Mouse (Mus musculus): ENCODE results near the gene Lurap1l.

Lurap1l gene

DNA sequence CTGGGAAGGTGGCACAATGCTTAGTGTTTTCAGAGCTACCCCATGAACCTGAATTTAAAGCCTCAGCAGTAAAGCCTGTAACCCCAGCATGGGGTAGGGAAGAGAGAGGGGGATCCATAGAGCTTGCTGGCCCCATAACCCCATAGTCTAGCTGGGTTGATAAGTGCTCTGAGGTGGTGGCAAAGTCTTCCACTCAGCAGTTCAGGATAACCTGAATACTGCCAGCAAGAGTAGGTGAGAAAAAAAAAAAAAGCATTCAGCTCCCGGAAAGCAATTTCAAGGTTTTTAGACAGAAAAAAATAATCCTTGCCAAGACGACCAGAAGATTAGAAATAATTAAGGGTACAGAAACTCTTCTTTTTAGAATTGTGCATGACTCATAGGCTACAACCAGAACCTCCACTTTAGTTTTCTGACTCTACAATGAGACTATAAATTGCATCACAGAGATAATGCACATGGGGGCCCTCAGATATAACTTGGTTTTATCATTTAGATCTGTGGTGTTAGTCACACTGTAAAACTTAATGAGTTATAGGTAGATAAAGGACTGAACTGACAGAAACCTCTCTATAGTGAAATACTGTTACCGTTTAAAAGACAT, 8.2 kb downstream of the Lurap1l start:
- DNase-seq, result no peak

DNA sequence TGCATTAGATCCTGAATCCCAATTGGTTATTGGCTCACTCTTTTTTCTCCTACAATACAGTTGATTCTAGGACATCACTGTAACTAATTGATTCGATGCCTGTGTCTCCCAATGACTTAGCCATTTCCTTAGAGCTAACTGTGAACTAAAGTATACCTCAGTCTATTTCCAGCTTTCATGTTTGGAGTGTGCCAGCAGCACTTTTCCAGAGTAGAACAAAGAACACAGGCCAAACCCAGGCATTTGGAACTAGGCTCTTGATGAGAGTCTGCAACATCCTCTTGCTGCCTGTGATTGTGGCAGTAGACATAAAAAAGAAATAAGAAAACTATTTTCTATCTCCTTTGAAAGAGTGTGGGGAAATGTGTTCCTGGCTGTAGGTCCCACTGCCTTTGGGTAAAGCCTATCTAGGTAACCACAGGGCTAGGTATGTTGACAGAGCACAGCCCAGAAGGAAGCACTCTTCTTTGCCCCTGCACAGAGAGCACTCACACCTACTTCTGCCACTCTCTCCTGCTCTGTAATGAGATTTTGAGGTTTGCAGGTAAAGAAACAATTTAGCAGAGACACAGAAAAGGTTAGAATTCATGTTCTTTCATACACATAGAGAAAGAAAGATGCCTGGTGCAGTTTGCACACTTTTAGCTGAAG, 8.9 kb downstream of the Lurap1l start:
- no peak for DNase-seq

DNA sequence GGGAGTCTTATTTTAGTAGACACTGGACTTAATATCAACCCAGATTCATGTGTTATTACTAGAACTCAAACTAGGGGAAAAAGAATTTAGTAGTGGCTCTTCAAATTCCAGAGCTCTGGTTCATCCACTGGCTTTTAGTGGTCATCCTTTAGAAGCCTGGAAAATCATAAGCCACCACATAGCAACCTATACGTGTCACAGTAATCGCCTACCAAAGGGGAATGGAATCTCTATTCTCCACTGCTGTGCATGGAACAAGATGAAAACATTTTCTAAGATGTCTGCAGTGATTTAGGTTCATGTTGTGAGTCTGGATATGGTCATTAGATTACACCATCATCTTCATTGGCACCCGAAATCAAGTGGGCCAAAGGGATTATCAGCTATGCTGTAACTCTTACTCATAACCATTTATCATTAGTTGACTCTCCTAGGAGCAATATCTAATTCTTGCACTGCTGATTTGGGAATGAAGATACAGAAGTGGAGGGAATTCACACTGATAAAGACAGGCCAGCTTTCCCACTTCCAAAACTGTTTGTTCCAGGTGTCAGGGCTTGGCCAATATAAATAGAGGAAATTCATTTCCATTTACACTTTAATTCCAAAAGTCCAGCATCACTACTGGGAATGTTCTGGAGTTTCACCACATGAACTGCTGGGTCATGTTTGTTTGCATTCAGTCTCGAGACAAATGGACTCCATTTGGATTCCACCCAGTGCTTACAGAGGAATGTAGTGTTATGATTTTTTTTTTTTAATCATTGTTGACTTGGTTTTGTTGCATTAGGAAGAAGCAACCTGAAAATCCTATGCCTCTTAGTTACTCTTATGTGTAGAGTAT, 11.4 kb downstream of the Lurap1l start:
- DNase-seq, result no peak

DNA sequence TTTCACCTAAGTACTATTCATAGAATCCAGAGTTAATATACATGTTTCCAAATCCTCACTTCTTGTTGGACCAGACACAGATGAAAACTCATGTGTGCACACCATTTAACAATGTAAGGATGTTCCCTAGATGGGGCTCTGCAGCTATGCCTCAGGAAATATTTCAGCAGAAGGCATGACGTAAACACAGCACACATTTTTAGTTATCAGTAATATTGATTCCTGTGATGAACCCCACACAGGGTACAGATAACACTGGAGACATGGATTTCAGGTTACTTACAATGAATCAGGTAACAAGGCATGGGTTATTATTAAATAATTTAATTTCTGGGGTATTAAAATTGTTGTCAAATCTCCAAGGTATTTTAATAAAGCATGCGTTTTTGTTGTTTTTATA, 12.2 kb downstream of the Lurap1l start:
- no peak for DNase-seq

DNA sequence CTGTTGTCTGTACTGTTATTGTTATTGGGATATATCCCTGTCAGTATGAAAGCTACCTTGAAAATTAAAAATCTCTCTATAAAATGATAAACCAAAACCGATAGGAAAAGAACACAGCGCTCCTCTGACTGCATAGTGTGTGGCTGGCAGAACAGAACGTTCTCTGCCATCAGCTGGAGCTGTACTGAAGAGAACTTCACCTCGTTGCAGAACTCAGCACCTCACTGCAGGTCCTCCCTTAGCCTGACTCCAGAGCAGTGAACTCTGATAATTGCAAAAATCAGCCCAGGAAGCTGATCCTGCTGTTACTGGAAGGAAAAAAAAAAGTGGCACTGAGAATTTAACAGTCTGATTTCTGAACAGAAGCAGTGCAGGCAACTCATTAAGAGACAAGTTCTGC, 14.4 kb downstream of the Lurap1l start:
- DNase-seq, result no peak

DNA sequence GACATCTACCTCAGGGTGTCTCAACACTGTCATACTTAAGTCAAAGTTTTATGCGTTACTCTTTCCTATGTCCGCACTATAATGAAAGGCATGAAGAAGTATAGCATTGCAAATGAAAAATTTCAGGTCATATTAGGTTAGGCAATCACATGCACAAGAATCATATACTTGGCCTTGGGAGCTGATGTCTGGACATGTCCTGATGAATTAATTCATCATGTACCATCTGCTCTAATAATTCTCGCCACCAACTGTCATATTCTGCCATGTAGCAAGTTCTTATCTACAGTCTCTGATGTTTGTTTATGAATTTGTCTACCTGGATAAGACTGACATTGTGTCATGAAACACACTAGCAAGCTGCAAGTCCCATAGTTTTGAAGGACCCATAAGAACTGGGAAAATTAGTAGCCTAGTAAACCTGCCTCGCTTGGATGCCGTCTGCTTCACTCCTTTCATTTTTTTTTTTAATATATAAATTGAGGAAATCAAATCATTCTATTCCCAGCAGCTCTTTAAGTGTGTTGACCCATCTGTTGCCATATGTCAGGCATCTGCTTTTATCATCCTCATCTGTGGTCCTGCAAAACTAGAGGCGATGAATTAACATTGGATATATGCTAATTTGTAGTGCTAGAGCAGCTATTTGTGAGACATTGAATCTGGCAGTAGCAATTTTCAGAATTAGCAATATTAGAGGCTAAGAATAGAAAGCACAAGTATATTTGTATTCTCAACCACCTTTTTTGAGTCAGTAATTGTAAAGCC, 15.5 kb downstream of the Lurap1l start:
- no peak for DNase-seq

DNA sequence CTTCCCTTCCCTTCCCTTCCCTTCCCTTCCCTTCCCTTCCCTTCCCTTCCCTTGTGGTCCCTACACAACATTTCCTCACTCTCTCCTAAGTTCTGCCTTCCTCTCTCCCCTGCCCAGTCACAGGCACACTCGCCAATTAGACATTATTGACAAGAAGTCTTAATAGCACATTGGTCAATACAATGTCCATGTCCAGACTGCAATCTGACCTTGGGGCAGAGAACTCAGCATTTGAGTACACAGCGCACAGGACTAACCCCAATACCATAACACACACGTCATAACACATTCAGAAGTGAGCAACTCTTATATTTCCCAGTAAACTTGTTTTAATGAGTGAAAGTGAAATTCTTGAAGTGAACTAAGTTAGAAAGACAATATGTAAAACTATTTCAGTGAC, 24.3 kb downstream of the Lurap1l start:
- DNase-seq, result no peak

DNA sequence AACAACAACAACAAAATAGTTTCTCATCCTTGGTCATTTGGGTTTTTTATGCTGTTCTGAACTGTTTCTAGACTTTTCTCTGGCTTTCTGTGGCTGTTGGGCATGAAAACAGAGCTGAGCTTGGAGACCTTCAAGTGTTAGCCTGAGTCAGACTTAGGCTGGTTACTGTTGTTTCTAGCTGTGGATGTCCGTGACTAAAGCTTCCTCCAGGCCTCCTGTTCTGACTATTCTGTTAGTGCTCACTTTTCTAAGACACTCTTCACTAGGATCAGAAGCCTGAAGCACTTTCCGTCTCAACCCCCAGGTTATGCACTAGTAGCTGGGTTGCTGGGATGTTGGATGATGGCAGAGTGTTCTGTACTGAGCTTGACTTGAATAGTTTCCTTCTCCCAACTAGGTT, 28.7 kb downstream of the Lurap1l start:
- DNase-seq, result no peak

DNA sequence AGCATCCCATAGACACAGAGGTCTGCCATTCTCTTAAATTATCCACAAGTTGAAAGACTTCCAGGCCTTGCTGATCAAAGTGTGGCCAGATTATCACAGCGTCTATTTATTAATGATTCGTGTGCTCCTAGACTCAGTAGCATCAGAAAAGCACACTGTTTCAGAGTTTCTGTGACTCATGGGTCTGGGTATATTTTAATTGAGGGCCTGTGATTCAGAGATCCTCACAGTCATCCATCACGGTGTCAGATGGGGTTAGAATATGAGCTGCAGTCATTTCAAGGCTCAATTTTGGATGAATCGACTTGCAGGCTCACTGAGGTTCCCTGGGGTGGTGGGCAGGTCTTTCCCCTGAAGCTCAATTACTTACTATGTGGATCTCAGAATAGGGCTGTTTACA, 30.5 kb downstream of the Lurap1l start:
- DNase-seq, result no peak

DNA sequence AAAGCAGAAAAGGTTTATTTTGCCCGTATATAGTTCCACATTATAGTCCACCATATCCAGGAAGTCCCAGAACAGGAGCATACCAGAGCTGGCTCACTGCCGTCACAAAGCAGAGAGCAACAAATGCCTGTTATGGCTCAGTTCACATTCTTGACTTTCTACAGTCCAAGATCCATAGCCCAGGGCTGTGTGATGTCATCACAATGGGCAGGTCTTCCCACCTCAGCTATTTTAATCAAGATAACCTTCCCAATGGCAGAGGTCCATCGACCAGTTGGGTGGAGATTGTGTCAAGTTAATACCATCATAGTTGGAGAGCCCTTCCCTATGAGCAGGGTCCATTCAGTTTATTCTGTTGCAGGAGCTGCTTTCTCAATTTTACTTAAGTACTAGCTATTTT, 31.5 kb downstream of the Lurap1l start:
- no peak for DNase-seq

DNA sequence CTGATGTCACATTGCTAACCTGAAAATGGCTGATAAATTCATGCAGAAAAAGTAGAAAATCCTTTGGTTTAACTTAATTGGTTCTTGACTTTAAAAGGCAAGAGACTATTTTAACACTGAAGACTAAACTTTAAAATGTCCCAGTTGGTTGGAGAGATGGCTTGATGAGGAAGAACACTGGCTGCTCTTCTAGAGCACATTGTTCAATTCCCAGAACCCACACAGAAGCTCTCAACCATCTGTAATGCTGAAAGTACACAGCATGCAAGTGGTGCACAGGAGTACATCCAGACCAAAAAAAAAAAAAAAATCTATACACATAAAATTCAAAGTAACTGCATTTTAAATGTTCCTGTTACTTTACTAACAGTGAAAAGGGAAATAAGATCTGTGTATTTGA, 34.2 kb downstream of the Lurap1l start:
- DNase-seq, result no peak

DNA sequence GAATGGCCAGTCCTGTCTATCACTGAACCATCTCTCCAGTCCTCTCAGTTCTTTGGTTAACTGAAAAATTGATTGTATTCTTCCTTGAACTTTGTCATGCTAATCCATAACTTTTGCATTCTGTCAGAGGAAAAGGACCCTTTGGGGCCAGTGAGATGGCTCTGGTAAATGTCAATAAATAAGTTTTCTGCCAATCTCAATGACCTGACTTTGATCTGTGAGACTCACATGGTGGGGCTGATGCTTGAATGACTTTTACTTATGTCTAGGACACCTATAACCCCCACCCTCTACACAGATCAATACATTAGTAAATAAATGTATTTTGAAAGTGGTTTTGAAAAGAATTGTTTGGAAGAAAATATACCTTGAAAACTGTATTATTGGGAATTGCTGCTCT, 38.7 kb downstream of the Lurap1l start:
- DNase-seq, result no peak

DNA sequence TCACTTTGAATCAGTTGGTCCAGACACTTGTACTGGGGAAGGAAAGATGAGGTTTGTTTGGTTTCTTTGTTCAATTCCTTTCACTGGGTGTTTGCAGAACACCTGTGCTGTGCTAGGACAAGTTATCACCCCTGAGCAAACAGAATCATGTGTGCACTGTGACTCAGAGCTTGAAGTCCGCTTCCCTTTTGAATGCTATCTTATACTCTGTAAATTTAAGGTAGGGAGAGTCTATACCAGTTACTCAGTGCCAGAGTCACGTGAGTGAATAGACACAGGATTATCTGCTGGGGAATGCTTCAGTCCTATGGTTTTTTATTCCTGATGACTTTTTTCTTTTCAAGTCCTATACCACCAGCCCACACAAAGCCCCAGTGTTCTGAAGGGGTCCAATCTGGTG, 39.3 kb downstream of the Lurap1l start:
- DNase-seq, result no peak

DNA sequence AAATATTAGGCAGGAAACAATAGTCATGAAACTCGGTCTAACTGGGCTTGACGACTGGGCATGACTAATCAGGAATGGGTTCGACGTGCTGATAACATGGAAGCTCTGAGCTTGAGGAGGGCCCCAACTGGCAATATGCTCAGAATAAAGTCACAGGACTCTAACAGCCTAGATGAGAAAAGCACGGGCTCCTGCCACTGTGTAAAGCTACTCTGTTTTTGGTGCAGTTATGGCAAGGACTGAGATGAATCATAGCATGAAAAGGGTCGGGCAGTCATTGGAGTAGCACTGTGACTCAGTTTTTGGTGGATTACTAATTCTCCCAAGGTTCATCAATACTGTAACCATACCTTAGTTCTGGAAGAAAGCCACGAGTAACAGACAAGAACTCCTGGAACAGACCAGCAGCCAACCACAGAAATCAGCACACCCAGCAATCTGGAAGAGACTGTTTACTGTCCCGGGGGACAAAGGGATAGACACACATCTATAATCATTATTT, 39.9 kb downstream of the Lurap1l start:
- no peak for DNase-seq

DNA sequence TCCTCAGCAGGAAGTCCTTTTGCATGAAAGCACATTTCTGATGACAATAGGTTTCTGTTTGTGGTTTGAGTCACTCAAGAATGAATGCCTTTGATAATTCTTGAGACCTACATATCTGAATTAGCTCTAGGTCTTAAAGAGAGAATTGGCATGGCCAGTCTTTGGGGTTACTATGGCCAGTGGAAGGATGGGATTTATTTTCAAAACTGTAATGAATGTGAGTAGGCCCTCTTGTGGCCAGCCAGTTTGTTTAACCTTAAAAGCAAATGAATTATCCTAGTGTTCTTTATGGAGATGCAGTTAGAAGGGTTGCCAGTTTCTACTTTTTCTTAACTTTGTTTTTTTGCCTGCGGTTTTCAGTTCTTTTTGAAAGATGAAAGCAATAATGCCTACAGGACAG, 42.2 kb downstream of the Lurap1l start:
- no peak for DNase-seq

DNA sequence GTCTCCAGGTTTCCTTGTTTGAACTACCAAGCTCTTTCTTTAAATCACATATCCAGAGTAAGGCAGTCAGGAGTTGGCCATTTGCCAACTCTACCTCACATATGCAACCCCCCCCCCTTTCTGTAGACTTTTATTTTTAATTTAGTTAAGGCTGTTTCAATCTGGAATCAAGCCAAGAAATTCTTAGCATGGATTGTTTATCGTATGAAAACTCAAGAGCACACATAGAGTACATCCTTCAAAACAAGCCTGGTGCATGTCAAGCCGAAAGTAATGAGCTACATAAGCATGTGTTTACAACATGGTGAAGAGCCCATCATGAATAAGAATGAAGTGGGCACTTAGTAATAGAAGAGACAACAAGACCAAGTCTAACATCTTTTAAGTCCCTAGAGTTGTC, 45.5 kb downstream of the Lurap1l start:
- no peak for DNase-seq

DNA sequence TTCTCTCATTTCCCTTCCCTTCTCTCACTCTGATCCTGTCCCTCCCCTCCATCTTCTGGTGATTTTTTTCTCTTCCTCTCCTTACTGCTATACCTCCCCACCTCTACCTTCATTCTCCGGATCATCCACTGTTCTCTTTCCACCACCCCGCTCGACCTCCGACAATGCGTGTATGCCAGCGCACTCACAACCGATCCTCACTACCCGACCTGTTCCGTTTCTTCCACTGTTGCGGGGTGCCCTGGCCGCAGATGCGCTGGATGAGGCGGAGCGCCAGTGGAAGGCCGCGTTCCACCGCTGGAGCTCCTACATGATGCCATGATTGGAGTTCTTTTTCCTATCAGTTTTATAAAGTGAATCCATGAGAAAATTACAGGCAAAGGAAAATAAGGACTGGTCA, 57.1 kb downstream of the Lurap1l start:
- DNase-seq, result no peak

DNA sequence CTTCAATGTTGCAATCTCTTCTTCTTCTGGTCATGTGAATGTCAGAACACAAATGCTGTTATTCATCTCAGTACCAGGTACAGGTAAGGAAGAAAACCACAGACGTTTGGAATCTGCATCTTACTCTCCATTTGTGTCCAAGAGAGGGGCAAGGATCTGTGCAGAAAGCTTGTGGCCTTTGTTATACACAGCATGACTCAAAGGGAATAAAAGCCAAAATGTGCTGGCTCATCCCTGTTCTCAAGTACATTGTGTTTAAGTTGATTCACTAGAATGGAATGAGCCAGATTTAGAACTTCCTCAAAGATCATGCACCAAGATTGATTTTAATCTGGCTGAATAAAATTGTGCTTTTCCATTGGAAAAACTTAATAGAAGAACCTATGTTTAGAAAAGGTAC, 61.4 kb downstream of the Lurap1l start:
- DNase-seq, result no peak

DNA sequence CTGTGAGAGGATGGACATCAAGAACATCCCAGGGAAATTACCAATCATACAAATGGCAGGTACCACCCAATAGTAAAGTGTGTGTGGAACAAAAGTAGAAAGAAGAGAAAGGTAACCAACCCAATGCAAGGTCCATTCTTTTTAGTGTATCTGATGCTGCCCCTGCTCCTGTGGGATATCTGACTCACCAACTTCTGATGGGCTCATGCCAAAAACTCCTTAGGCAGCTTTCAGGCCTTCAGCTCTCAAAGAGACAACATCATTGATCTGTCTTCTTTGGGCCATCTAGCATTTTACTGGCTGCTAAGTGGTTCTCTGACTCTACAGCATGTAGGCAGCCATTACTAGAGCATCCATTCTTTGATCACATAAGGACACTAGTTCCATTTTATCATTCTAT, 63.5 kb downstream of the Lurap1l start:
- DNase-seq, result no peak

DNA sequence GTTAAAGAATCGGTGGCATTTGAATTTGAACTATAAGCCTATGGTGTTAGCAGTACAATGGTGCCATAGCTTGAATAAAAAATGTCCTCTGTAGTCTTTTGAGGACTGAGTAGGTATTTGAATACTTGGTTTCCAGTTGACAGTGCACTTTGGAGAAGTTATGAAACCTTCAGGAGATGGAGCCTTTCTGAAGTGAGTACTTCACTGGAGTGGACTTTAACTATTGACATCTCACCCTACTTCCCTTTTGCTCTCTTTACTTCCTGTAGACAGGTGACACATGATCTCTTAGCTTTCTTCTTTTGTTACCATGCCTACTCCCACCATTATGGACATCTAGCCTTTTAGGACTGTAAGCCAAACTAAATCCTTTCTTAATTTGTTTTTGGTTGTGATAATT, 80.4 kb downstream of the Lurap1l start:
- no peak for DNase-seq

DNA sequence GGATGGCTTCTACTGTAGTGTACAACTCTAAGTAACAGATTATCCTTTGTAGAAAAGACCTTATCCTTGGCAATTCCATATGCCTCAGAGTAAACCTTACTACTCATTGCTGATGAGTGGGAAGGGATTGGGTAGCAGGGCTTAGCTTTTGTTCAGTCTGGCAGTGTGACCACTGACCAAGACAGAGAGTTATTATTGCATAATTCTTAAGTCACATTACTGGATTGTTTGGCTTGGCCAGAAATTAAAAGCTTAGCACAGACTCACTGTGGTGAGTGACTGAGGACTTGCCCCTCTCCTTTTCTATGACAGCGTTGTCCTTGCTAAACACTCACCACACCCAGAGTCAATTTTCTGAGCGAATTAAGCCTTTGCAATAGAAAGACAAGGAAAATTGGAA, 93.1 kb downstream of the Lurap1l start:
- DNase-seq, result no peak
